Mouse (Mus musculus) limb, embryonic 12.5 days (tissue): Measurements from ENCODE around the gene Olfr1412. TPM values are rescaled to one million over a fixed set of nuclear protein-coding genes. Genes with fewer than 3 reads are reported as not detected.

Experiments used
- ATAC-seq: fragments of 200-750 bp; cut with Nextera tagmentation; 2 replicates; pipeline ENCODE4 v1.8.0; 2017; ENCODE audit warnings: low read depth, moderate TSS enrichment; ENCODE audit not compliant: insufficient number of reproducible peaks, insufficient read depth, low FRiP score, low TSS enrichment
- H3K27ac ChIP-seq: fragments of 300-500 bp; sonication (generic); 2 replicates; pipeline ENCODE4 v1.5.1; 2016; ENCODE audit warnings: mild to moderate bottlenecking, moderate library complexity
- H3K27me3 ChIP-seq: fragments of 300-500 bp; sonication (generic); 2 replicates; pipeline ENCODE4 v1.6.1; 2016; ENCODE audit warnings: mild to moderate bottlenecking, moderate library complexity
- H3K36me3 ChIP-seq: fragments of 300-500 bp; sonication (generic); 2 replicates; pipeline ENCODE4 v1.6.1; 2016; ENCODE audit warnings: mild to moderate bottlenecking, moderate library complexity
- H3K4me1 ChIP-seq: fragments of 300-500 bp; sonication (generic); replicated peaks from 2 replicates; pipeline ENCODE4 v1.6.1; 2016
- H3K4me2 ChIP-seq: fragments of 300-500 bp; sonication (generic); 2 replicates; pipeline ENCODE4 v1.6.1; 2016; ENCODE audit warnings: mild to moderate bottlenecking, moderate library complexity
- H3K4me3 ChIP-seq: fragments of 300-500 bp; sonication (generic); replicated peaks from 2 replicates; pipeline ENCODE4 v1.5.1; 2016; ENCODE audit warnings: mild to moderate bottlenecking
- H3K9ac ChIP-seq: fragments of 300-500 bp; sonication (generic); replicated peaks from 2 replicates; pipeline ENCODE4 v1.6.1; 2016; ENCODE audit warnings: mild to moderate bottlenecking, moderate library complexity
- H3K9me3 ChIP-seq: fragments of 300-500 bp; sonication (generic); 2 replicates; pipeline ENCODE4 v1.6.1; 2016; ENCODE audit warnings: mild to moderate bottlenecking, moderate library complexity
- WGBS: fragments of 180-500 bp; shearing (Covaris S2); methylation state at CpG from one replicate; pipeline ENCODE4 v1.1.7; 2016; 5-methylcytosine and 5-hydroxymethylcytosine counted together
- polyA plus RNA-seq: library from polyadenylated mRNA; unstranded; fragments of >200 nt; fragmentation: Nextera tagmentation; extraction: Ambion mirVana; gene quantifications from 2 replicates; pipeline ENCODE4 v1.2.1, GENCODE M21; 2016

The Olfr1412 gene
- polyA plus RNA-seq: not detected in 2 replicates

- Histone ChIP-seq H3K4me1 (no peaks in the 10 kb centered on the region), H3K4me2 (no peak within 1 kb of the TSS), H3K27ac (no peak within 1 kb of the TSS), H3K9me3 (no peaks in the 10 kb centered on the region; the same call in 1 of the 2 replicates), H3K9ac (no peak within 1 kb of the TSS), H3K4me3 (no peak within 1 kb of the TSS), H3K36me3 (no peaks in the 10 kb centered on the region), H3K27me3 (no peaks in the 10 kb centered on the region; the same call in 1 of the 2 replicates)
- no peak for ATAC-seq
- 82% methylated on average over 2 of the region's 2 CpGs for WGBS
Observed at GRCm38 (mm10) chr1:92585479-92585878, at the start of gene Olfr1412. TSS of gene Olfr1412 (plus strand) at chr1:92585779.

GRCm38 (mm10) chr1:92536972-92537371 lies 48.6 kb upstream of the Olfr1412 start:
- H3K27ac ChIP-seq: no peak overlapping the region
- no peaks in the 10 kb centered on the region for H3K9me3 ChIP-seq
- no peaks in the 10 kb centered on the region; the same call in 1 of the 2 replicates for H3K27me3 ChIP-seq
- H3K9ac ChIP-seq: no peak overlapping the region
- H3K4me3 ChIP-seq: no peak overlapping the region
- H3K36me3 ChIP-seq: no peaks in the 10 kb centered on the region
- no peak overlapping the region for H3K4me2 ChIP-seq
- 37% methylated on average over 5 of the region's 5 CpGs for WGBS
- ATAC-seq: no peak
- no peaks in the 10 kb centered on the region for H3K4me1 ChIP-seq

- H3K4me1 ChIP-seq: no peaks in the 10 kb centered on the region
- no peaks in the 10 kb centered on the region; the same call in 1 of the 2 replicates for H3K27me3 ChIP-seq
Observed at GRCm38 (mm10) chr1:92539071-92539470, 46.5 kb upstream of the Olfr1412 start.

GRCm38 (mm10) chr1:92545929-92546328 lies 39.6 kb upstream of the Olfr1412 start:
- no peak for ATAC-seq
- WGBS: 79% methylated on average over 2 of the region's 2 CpGs

More at GRCm38 (mm10) chr1:92539071-92539470, 46.5 kb upstream of the Olfr1412 start:
- no peak for ATAC-seq
- H3K4me2 ChIP-seq: no peak overlapping the region
- WGBS: 47% methylated on average over 2 of the region's 2 CpGs
- H3K9ac ChIP-seq: no peak overlapping the region
- no peak overlapping the region for H3K4me3 ChIP-seq
- H3K36me3 ChIP-seq: no peaks in the 10 kb centered on the region
- H3K27ac ChIP-seq: no peak overlapping the region
- H3K9me3 ChIP-seq: no peaks in the 10 kb centered on the region

GRCm38 (mm10) chr1:92571022-92571421 lies 14.6 kb upstream of the Olfr1412 start, which contains the start of gene Olfr1413:
TSS of gene Olfr1413 (plus strand) at chr1:92571322.
- H3K9ac ChIP-seq: no peak within 1 kb of the TSS
- no peaks in the 10 kb centered on the region for H3K27me3 ChIP-seq
- H3K9me3 ChIP-seq: no peaks in the 10 kb centered on the region
- no peaks in the 10 kb centered on the region for H3K36me3 ChIP-seq
- H3K4me1 ChIP-seq: no peaks in the 10 kb centered on the region
- ATAC-seq: no peak
- 87% methylated on average over 3 of the region's 3 CpGs for WGBS
- no peak within 1 kb of the TSS for H3K27ac ChIP-seq
- H3K4me3 ChIP-seq: no peak within 1 kb of the TSS
- no peak within 1 kb of the TSS for H3K4me2 ChIP-seq

More at GRCm38 (mm10) chr1:92545929-92546328, 39.6 kb upstream of the Olfr1412 start:
- H3K4me3 ChIP-seq: no peak overlapping the region
- H3K27ac ChIP-seq: no peak overlapping the region
- no peaks in the 10 kb centered on the region for H3K27me3 ChIP-seq
- no peaks in the 10 kb centered on the region for H3K9me3 ChIP-seq
- no peak overlapping the region for H3K9ac ChIP-seq
- H3K4me1 ChIP-seq: no peaks in the 10 kb centered on the region
- no peak overlapping the region for H3K4me2 ChIP-seq
- H3K36me3 ChIP-seq: no peaks in the 10 kb centered on the region

- Histone ChIP-seq H3K27me3 (no peaks in the 10 kb centered on the region), H3K9me3 (no peaks in the 10 kb centered on the region), H3K4me1 (no peaks in the 10 kb centered on the region), H3K4me3 (no peak within 1 kb of the TSS), H3K27ac (no peak within 1 kb of the TSS), H3K4me2 (no peak within 1 kb of the TSS), H3K9ac (no peak within 1 kb of the TSS), H3K36me3 (no peaks in the 10 kb centered on the region)
- no peak for ATAC-seq
Observed at GRCm38 (mm10) chr1:92594111-92594510, 8.5 kb downstream of the Olfr1412 start, which contains the start of gene Olfr1411. TSS of gene Olfr1411 (plus strand) at chr1:92594411.

- no peak for ATAC-seq
- no peaks in the 10 kb centered on the region for H3K36me3 ChIP-seq
- no peak overlapping the region for H3K9ac ChIP-seq
- no peak overlapping the region for H3K27ac ChIP-seq
- H3K4me2 ChIP-seq: no peak overlapping the region
- no peaks in the 10 kb centered on the region for H3K27me3 ChIP-seq
- no peak overlapping the region for H3K4me3 ChIP-seq
- no peaks in the 10 kb centered on the region for H3K4me1 ChIP-seq
- WGBS: 78% methylated on average over 3 of the region's 3 CpGs
- H3K9me3 ChIP-seq: no peaks in the 10 kb centered on the region
Observed at GRCm38 (mm10) chr1:92596019-92596418, 10.4 kb downstream of the Olfr1412 start.

GRCm38 (mm10) chr1:92605482-92605881 lies 19.9 kb downstream of the Olfr1412 start, which contains the start of gene Olfr1410:
TSS of gene Olfr1410 (plus strand) at chr1:92605782.
- WGBS: 100% methylated on average over 1 of the region's 1 CpGs
- Histone ChIP-seq H3K9me3 (no peaks in the 10 kb centered on the region), H3K4me1 (no peaks in the 10 kb centered on the region), H3K27me3 (peaks cover 8% of the 10 kb centered on the region), H3K4me2 (no peak within 1 kb of the TSS), H3K27ac (no peak within 1 kb of the TSS), H3K4me3 (no peak within 1 kb of the TSS), H3K9ac (no peak within 1 kb of the TSS), H3K36me3 (no peaks in the 10 kb centered on the region)
- ATAC-seq: no peak

- no peaks in the 10 kb centered on the region for H3K9me3 ChIP-seq
- H3K4me2 ChIP-seq: no peak overlapping the region
- no peak overlapping the region for H3K4me3 ChIP-seq
- H3K9ac ChIP-seq: no peak overlapping the region
- H3K27ac ChIP-seq: no peak overlapping the region
- WGBS: 80% methylated on average over 4 of the region's 4 CpGs
- no peaks in the 10 kb centered on the region for H3K4me1 ChIP-seq
- H3K27me3 ChIP-seq: peaks cover 13% of the 10 kb centered on the region
- H3K36me3 ChIP-seq: no peaks in the 10 kb centered on the region
- no peak for ATAC-seq
Observed at GRCm38 (mm10) chr1:92607711-92608110, 22.1 kb downstream of the Olfr1412 start.

GRCm38 (mm10) chr1:92611008-92611407 lies 25.4 kb downstream of the Olfr1412 start:
- Histone ChIP-seq H3K36me3 (no peaks in the 10 kb centered on the region), H3K27me3 (peaks cover 13% of the 10 kb centered on the region), H3K4me1 (no peaks in the 10 kb centered on the region), H3K4me2 (no peak overlapping the region), H3K27ac (no peak overlapping the region), H3K4me3 (no peak overlapping the region), H3K9me3 (no peaks in the 10 kb centered on the region), H3K9ac (no peak overlapping the region)
- no peak for ATAC-seq
- WGBS: 8% methylated on average over 5 of the region's 5 CpGs

- no peaks in the 10 kb centered on the region for H3K36me3 ChIP-seq
- no peak overlapping the region for H3K4me2 ChIP-seq
- no peaks in the 10 kb centered on the region for H3K9me3 ChIP-seq
- H3K27me3 ChIP-seq: peaks cover 13% of the 10 kb centered on the region
- no peak overlapping the region for H3K9ac ChIP-seq
- ATAC-seq: no peak
- WGBS: 54% methylated on average over 4 of the region's 4 CpGs
- H3K27ac ChIP-seq: no peak overlapping the region
- no peaks in the 10 kb centered on the region for H3K4me1 ChIP-seq
- no peak overlapping the region for H3K4me3 ChIP-seq
Observed at GRCm38 (mm10) chr1:92613175-92613574, 27.6 kb downstream of the Olfr1412 start.

- peaks cover 13% of the 10 kb centered on the region for H3K27me3 ChIP-seq
- 32% methylated on average over 1 of the region's 1 CpGs for WGBS
- no peak overlapping the region for H3K27ac ChIP-seq
- no peak overlapping the region for H3K9ac ChIP-seq
- no peaks in the 10 kb centered on the region for H3K4me1 ChIP-seq
- H3K4me2 ChIP-seq: no peak overlapping the region
- ATAC-seq: no peak
- no peaks in the 10 kb centered on the region for H3K9me3 ChIP-seq
- H3K4me3 ChIP-seq: no peak overlapping the region
- no peaks in the 10 kb centered on the region for H3K36me3 ChIP-seq
Observed at GRCm38 (mm10) chr1:92614516-92614915, 28.9 kb downstream of the Olfr1412 start.
